Mouse (Mus musculus) hindbrain, embryonic 16.5 days (tissue): ENCODE measurements around the gene Gm15557. TPM values are rescaled to one million over a fixed set of nuclear protein-coding genes. Genes with fewer than 3 reads are reported as not detected.
"Not testable (repeated sequence)": the region's sequence is repeated elsewhere in the genome, so short reads cannot be mapped to it uniquely, and the experiment has no call there.

Experiments used
- ATAC-seq: fragments of 200-750 bp; cut with Nextera tagmentation; 2 replicates; pipeline ENCODE4 v1.8.0; 2017; ENCODE audit warnings: moderate TSS enrichment, moderate library complexity
- H3K27ac ChIP-seq: fragments of 300-500 bp; sonication (generic); 2 replicates; pipeline ENCODE4 v1.5.1; 2014; ENCODE audit warnings: low read depth, mild to moderate bottlenecking, control low read depth, low read length, moderate library complexity
- H3K27me3 ChIP-seq: fragments of 300-500 bp; sonication (generic); replicated peaks from 2 replicates; pipeline ENCODE4 v1.6.1; 2014; ENCODE audit warnings: low read length; ENCODE audit not compliant: control insufficient read depth, insufficient read depth
- H3K36me3 ChIP-seq: fragments of 300-500 bp; sonication (generic); 2 replicates; pipeline ENCODE4 v1.6.1; 2014; ENCODE audit warnings: mild to moderate bottlenecking, low read length, moderate library complexity, mixed read lengths; ENCODE audit not compliant: control insufficient read depth, insufficient read depth
- H3K4me1 ChIP-seq: fragments of 300-500 bp; sonication (generic); 2 replicates; pipeline ENCODE4 v1.6.1; 2014; ENCODE audit warnings: low read depth, low read length; ENCODE audit not compliant: control insufficient read depth, insufficient read depth
- H3K4me2 ChIP-seq: fragments of 300-500 bp; sonication (generic); 2 replicates; pipeline ENCODE4 v1.6.1; 2014; ENCODE audit warnings: mild to moderate bottlenecking, low read length, control low read depth, moderate library complexity
- H3K4me3 ChIP-seq: fragments of 300-500 bp; sonication (generic); 2 replicates; pipeline ENCODE4 v1.5.1; 2014; ENCODE audit warnings: mild to moderate bottlenecking, low read length, control low read depth, moderate library complexity
- H3K9ac ChIP-seq: fragments of 300-500 bp; sonication (generic); 2 replicates; pipeline ENCODE4 v1.6.1; 2014; ENCODE audit warnings: low read depth, mild to moderate bottlenecking, control low read depth, low read length, moderate library complexity
- H3K9me3 ChIP-seq: fragments of 300-500 bp; sonication (generic); 2 replicates; pipeline ENCODE4 v1.6.1; 2014; ENCODE audit warnings: mild to moderate bottlenecking, low read length, moderate library complexity; ENCODE audit not compliant: control insufficient read depth
- WGBS: fragments of 180-500 bp; shearing (Covaris S2); extraction: QIAGEN DNeasy Blood & Tissue Kit; methylation state at CpG from one replicate; pipeline ENCODE4 v1.1.7; 2014; 5-methylcytosine and 5-hydroxymethylcytosine counted together
- polyA plus RNA-seq: library from polyadenylated mRNA; unstranded; fragments of >200 nt; fragmentation: Nextera tagmentation; extraction: Ambion mirVana; gene quantifications from 2 replicates; pipeline ENCODE4 v1.2.1, GENCODE M21; 2015

Gm15557 gene
- polyA plus RNA-seq = not detected in 2 replicates

DNA sequence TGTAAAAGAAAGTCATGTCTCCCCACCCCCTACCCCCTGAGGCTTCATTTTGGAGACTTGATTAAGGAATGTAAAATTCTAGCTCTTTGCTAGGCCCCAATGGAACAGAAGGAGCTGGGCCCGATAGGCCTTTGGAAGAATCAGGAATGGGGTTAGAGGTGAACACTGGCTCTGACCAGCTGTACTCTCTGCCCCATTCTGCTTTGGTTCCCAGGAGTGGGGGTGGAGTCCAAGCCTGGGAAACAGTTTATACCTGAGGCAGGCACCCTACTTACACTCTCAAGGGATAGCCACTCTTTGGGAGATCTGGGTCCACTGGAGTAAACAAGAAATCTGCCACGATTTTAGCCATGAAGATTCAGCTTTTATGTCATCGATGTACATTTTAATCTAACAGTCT lies at the start of gene Gm15557:
Gm15557 (plus strand) TSS at position 48 of the 400 bp plus-strand sequence.
- ATAC-seq = no peak
- Histone ChIP-seq H3K4me1 (peaks cover 4% of the 10 kb centered on the region; the same call in 1 of the 2 replicates), H3K4me3 (no peak within 1 kb of the TSS), H3K9me3 (no peaks in the 10 kb centered on the region), H3K9ac (no peak within 1 kb of the TSS), H3K27ac (no peak within 1 kb of the TSS), H3K27me3 (no peaks in the 10 kb centered on the region; the same call in 1 of the 2 replicates), H3K4me2 (no peak within 1 kb of the TSS), H3K36me3 (no peaks in the 10 kb centered on the region)
- WGBS = 95% methylated on average over 3 of the region's 3 CpGs

DNA sequence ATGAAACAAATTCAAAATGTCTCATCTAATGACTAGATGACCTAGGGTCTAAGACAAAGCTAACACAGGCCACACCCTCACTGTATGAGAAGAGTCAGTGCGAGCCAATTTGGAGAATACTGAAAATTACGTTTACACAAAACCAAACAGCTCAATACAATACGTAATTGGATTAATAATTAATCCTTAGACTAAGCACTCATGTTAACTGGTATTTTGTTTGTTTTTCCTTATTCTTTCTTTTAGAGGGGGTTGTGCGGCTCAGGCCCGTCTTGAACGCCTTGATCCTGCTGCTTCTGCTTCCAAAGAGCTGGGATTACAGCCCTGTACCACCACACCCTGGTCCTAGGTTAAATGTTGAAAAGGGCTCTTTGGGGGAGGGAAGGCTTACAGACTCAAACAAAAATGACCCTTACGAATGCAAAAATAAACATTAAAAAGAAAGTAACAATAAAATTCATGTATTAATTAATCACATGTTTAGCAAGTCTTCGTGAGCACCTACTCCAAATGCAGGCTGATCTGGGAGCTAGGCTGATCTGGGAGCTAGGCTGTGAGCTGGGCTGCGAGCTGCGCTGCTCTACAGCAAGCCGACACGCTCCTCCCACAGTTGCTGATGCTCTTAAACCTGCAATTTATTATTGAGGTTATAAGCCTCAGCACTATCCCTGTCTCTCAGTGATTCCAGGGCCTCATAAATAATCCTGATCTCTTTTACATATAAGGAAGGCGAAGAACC lies 46.1 kb upstream of the Gm15557 start:
- Histone ChIP-seq H3K9ac (no peak overlapping the region), H3K4me1 (no peaks in the 10 kb centered on the region), H3K27ac (no peak overlapping the region), H3K9me3 (no peaks in the 10 kb centered on the region), H3K36me3 (peaks cover 7% of the 10 kb centered on the region; the same call in 1 of the 2 replicates), H3K4me2 (no peak overlapping the region), H3K4me3 (no peak overlapping the region), H3K27me3 (no peaks in the 10 kb centered on the region)
- WGBS = 87% methylated on average over 13 of the region's 13 CpGs
- no peak for ATAC-seq

DNA sequence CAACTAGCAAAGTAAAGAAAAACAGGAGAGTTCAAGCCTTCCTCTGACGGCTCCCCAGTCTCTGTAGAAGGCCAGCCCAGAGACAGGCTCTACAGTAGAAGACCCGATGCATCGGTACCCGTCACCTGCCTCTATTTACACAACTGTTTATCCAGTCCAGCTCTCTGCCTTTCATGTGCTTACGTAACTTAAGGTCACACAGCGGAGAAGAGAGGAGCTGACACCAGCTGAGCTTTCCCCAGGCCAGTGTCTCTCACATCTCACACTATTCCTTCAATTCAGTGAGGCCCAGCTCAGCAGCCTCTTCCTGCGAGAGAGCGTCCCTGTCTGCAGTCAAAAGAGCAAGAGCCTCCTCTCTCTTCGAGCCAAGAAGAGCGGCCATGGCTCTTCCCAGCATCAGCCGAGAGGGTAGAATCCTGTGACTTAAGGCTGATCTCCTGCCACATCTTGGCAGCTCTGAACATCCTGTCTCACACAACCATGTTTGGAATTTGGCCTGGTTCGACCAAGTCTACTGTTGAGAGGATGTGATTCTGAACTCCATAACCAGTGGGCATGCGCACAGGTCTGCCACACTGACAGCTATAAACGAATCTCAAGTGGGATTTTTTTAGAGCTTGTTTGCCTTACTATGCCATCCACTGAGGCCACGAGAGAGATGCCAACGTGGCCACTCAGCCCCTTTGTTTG lies 45.3 kb upstream of the Gm15557 start:
- Histone ChIP-seq H3K4me1 (no peaks in the 10 kb centered on the region), H3K27ac (no peak overlapping the region), H3K36me3 (peaks cover 7% of the 10 kb centered on the region; the same call in 1 of the 2 replicates), H3K9me3 (no peaks in the 10 kb centered on the region), H3K27me3 (no peaks in the 10 kb centered on the region), H3K9ac (no peak overlapping the region), H3K4me3 (no peak overlapping the region), H3K4me2 (no peak overlapping the region)
- 89% methylated on average over 16 of the region's 16 CpGs for WGBS
- ATAC-seq = no peak

DNA sequence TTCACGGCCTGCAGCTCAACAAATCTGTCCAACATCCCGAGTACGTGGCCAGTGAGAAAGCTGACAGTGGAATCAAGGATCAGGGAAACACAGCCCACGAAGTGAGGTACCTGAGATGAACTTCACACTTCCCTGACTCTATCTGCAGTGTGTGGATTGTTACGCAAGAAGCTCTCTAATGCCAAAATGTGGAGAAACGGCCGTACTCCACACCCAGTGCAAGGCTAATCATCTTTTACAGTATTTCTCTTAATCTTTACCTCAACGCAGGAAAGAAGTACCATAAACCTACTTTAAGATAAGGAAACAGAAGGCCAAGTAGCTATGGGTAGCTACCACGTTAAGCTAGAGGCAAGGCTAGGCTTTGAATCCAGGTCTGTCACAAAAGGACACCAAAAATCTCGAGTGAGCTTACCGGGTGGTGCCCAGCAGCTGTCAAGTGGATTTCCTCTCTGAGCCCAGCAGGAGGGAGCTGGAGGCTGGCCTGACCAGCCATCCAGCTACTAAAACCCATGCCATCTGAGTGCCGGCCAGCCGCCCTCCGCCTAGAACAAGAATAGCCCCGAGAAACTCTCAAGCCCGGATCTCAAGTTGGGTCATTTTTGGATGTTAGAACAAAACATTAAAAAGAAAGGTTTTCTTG lies 37.4 kb upstream of the Gm15557 start:
- peaks cover 7% of the 10 kb centered on the region; the same call in 1 of the 2 replicates for H3K36me3 ChIP-seq
- 85% methylated on average over 16 of the region's 16 CpGs for WGBS
- no peaks in the 10 kb centered on the region for H3K4me1 ChIP-seq
- H3K9me3 ChIP-seq = no peaks in the 10 kb centered on the region
- H3K27me3 ChIP-seq = no peaks in the 10 kb centered on the region
- no peak overlapping the region for H3K9ac ChIP-seq
- H3K4me2 ChIP-seq = no peak overlapping the region
- H3K4me3 ChIP-seq = no peak overlapping the region
- no peak for ATAC-seq
- H3K27ac ChIP-seq = no peak overlapping the region

DNA sequence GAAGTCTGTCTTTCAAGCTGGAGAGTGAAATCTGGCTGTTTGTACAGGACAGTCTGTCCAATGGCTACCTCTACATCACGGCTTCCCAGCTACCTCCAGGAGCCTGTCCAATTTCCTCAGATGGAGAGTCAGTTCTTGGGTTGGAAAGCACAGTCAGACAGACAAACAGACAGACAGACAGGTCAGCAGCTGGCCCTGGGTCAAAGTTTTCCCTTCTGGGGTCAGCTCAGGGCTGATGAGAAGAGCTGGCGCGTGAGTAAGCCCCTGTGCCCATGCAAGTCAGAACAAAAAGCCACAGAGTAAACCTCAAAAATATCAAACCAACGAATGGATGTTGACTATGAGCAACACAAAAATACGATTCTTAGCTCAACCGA lies 36.9 kb upstream of the Gm15557 start:
- Histone ChIP-seq H3K4me2 (no peak overlapping the region), H3K27ac (no peak overlapping the region), H3K9ac (no peak overlapping the region), H3K4me3 (no peak overlapping the region), H3K36me3 (peaks cover 7% of the 10 kb centered on the region), H3K27me3 (no peaks in the 10 kb centered on the region), H3K9me3 (no peaks in the 10 kb centered on the region), H3K4me1 (no peaks in the 10 kb centered on the region)
- WGBS = 96% methylated on average over 6 of the region's 6 CpGs
- ATAC-seq = no peak

DNA sequence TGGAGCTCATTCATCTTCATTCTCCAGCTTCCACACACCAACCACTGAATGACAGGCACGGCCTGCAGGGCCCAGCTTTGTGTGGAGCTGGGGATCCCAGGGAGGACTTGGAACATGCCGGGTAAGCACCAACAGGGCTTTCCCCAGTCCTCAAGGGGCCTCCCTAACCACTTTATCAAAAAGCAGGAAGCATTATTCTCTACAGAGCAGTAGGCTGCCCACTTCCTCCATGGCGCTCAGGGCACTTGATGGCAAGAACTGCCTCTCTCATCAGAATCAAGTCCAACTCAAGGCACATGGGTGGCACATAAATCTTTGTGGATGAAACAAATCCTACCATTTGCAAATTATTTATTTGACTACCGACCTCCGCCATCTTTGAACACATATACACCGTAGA lies 25.8 kb upstream of the Gm15557 start:
- no peak overlapping the region for H3K4me2 ChIP-seq
- ATAC-seq = no peak
- no peaks in the 10 kb centered on the region for H3K9me3 ChIP-seq
- no peaks in the 10 kb centered on the region for H3K4me1 ChIP-seq
- peaks cover 10% of the 10 kb centered on the region for H3K36me3 ChIP-seq
- no peaks in the 10 kb centered on the region for H3K27me3 ChIP-seq
- H3K9ac ChIP-seq = no peak overlapping the region
- H3K4me3 ChIP-seq = no peak overlapping the region
- H3K27ac ChIP-seq = no peak overlapping the region
- 90% methylated on average over 6 of the region's 6 CpGs for WGBS

DNA sequence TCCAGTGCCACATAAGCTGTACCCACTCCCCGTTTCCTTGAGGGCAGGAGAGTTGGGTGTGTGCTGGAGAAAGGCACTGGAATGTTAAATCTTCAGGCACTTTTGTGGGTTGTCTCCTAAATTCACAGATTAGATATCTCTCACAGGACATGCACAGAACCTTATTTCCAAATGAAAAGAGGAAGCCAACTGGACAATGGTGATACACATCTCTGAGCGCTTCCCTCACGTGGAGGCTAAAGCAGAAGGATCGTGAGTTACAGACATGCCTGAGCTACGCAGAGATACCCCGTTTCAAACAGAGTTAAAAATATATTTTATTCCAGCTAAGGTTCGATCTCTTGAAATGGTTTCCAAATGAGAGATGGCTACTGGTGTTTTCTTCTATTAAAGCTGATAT lies 17.4 kb upstream of the Gm15557 start:
- Histone ChIP-seq H3K27ac (no peak overlapping the region), H3K9me3 (no peaks in the 10 kb centered on the region; the same call in 1 of the 2 replicates), H3K4me2 (no peak overlapping the region), H3K9ac (no peak overlapping the region), H3K4me1 (no peaks in the 10 kb centered on the region; the same call in none of the 2 replicates), H3K36me3 (0 out of 2 replicates have a peak, but pooled peaks cover 8% of the 10 kb centered on the region), H3K27me3 (no peaks in the 10 kb centered on the region), H3K4me3 (no peak overlapping the region)
- no peak for ATAC-seq
- WGBS = 97% methylated on average over 7 of the region's 7 CpGs

DNA sequence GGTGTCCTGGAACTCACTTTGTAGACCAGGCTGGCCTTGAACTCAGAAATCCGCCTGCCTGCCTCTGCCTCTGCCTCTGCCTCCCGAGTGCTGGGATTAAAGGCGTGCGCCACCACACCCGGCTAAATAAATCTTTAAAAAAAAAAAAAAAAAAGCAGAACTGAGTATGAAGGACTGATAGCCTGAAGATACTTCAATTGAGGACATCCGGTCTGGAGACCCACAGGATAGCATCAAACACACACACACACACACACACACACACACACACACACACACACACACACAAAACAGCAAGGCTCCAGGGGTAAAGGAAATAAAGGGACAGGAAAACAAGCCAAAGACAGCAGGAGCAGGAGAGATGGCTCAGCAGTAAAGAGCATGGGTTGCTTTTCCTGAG lies 15.3 kb upstream of the Gm15557 start:
- WGBS = 99% methylated on average over 6 of the region's 6 CpGs
- H3K4me3 ChIP-seq, H3K27ac ChIP-seq, H3K9me3 ChIP-seq, H3K4me1 ChIP-seq, H3K36me3 ChIP-seq, H3K27me3 ChIP-seq, H3K4me2 ChIP-seq, H3K9ac ChIP-seq, ATAC-seq: not testable (repeated sequence)
